Mouse (Mus musculus): ENCODE results near the gene Tcam1. TPM values are rescaled to one million over a fixed set of nuclear protein-coding genes. Genes with fewer than 3 reads are reported as not detected.

The Tcam1 gene
- total RNA-seq, 1 experiment: 1.0 TPM

DNA sequence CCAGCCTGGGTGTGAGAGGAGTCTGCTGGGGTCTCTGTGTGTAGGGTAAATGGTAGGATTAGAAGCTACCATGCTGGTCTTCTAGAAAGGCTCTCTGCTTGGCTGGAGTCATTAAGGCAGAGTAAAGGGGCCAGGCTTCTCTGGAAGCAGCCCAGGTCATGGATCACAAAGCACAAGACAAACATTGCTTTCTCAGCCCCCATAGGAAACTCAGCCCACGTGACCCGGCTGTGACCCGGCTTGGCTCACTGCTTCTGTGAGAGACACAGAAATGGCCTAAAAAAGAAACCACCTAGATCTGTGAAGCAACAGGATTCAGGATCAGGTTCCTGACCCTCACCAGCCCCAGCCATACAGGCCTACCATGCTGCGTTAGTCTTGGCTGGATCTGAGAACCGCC lies 48.4 kb downstream of the Tcam1 start:
- Histone ChIP-seq H3K9ac (ENCODE audit: insufficient read depth, low read depth, low read length, poor library complexity, severe bottlenecking) (no peak overlapping the region), H3K27ac (ENCODE audit: insufficient read depth, low read depth, low read length, poor library complexity, severe bottlenecking) (no peak overlapping the region), H3K9me3 (ENCODE audit: control insufficient read depth, insufficient read depth, low read depth, low read length) (no peaks in the 10 kb centered on the region), H3K4me1 (ENCODE audit: control insufficient read depth in 2 of 2, insufficient read depth in 2 of 2, low read length in 2 of 2, poor library complexity in 1 of 2) (peaks cover 0 to 5% of the 10 kb centered on the region in 2 experiments; a peak in 2 of 4 replicates), H3K4me3 (ENCODE audit: insufficient read depth in 1 of 2, low read depth in 1 of 2, low read length in 2 of 2, poor library complexity in 1 of 2, severe bottlenecking in 1 of 2) (no peak overlapping the region), H3K36me3 (ENCODE audit: control insufficient read depth, insufficient read depth, low read length, poor library complexity, severe bottlenecking) (no peaks in the 10 kb centered on the region)
- TF ChIP-seq HCFC1 (IDR thresholded peaks at IDR 0.05; ENCODE audit: borderline replicate concordance, insufficient read depth, low read length) (no peak), ZNF384 (IDR thresholded peaks at IDR 0.05; ENCODE audit: low read depth, low read length) (no peak)
- in situ Hi-C loops (cut with MboI; ENCODE audit: low sequenced_read_pairs in 2 of 2, unreplicated experiment in 2 of 2): no loop called here
- no peak for DNase-seq (ENCODE audit: low read depth, low spot score)

GRCm38 (mm10) chr11:106325566-106326206 lies 49.2 kb downstream of the Tcam1 start:
- peak; percentile 44 for DNase-seq (ENCODE audit: low read depth, low spot score)
- Histone ChIP-seq H3K36me3 (ENCODE audit: control insufficient read depth, insufficient read depth, low read length, poor library complexity, severe bottlenecking) (no peaks in the 10 kb centered on the region), H3K9me3 (ENCODE audit: control insufficient read depth, insufficient read depth, low read depth, low read length) (no peaks in the 10 kb centered on the region), H3K9ac (ENCODE audit: insufficient read depth, low read depth, low read length, poor library complexity, severe bottlenecking) (no peak overlapping the region), H3K4me1 (ENCODE audit: control insufficient read depth in 2 of 2, insufficient read depth in 2 of 2, low read length in 2 of 2, poor library complexity in 1 of 2) (peaks cover 0 to 5% of the 10 kb centered on the region in 2 experiments; a peak in 2 of 4 replicates), H3K27ac (ENCODE audit: insufficient read depth, low read depth, low read length, poor library complexity, severe bottlenecking) (no peak overlapping the region), H3K4me3 (ENCODE audit: insufficient read depth in 1 of 2, low read depth in 1 of 2, low read length in 2 of 2, poor library complexity in 1 of 2, severe bottlenecking in 1 of 2) (no peak overlapping the region)
- TF ChIP-seq ZC3H11A (IDR thresholded peaks at IDR 0.05; ENCODE audit: borderline replicate concordance, low read depth, low read length) (0 out of 2 replicates have a peak, but pooled peaks have one; percentile 14), MAFK (IDR thresholded peaks at IDR 0.05; ENCODE audit: insufficient read depth, low read depth, low read length) (no peak)
- in situ Hi-C loops (cut with MboI; ENCODE audit: low sequenced_read_pairs in 2 of 2, unreplicated experiment in 2 of 2): no loop called here

DNA sequence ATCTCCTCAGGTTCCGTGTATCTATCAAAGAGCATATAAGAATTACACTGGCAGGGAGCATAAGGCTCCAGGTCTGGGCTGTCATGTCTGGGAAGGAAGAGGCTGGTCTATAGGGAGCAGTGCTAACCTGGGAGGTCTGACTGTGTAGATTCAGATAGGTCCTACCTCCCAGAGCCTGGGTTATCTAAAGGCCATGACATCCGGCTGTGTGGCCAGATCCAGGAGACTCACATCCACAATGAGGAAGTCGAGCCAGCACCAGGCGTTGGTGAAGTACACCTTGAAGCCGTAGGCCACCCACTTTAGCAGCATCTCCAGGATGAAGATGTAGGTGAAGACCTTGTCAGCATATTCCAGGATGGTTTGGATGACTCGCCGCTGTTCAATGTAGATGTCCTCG lies 50.0 kb downstream of the Tcam1 start:
- no peaks in the 10 kb centered on the region for H3K9me3 ChIP-seq (ENCODE audit: control insufficient read depth, insufficient read depth, low read depth, low read length)
- H3K4me1 ChIP-seq (ENCODE audit: control insufficient read depth in 2 of 2, insufficient read depth in 2 of 2, low read length in 2 of 2, poor library complexity in 1 of 2): peaks cover 0 to 5% of the 10 kb centered on the region in 2 experiments; a peak in 2 of 4 replicates
- no peak overlapping the region for H3K9ac ChIP-seq (ENCODE audit: insufficient read depth, low read depth, low read length, poor library complexity, severe bottlenecking)
- no peak overlapping the region for H3K27ac ChIP-seq (ENCODE audit: insufficient read depth, low read depth, low read length, poor library complexity, severe bottlenecking)
- in situ Hi-C loops (cut with MboI; ENCODE audit: low sequenced_read_pairs in 2 of 2, unreplicated experiment in 2 of 2): no loop called here
- no peak for TF ChIP-seq ZC3H11A (IDR thresholded peaks at IDR 0.05; ENCODE audit: borderline replicate concordance, low read depth, low read length)
- TF ChIP-seq HCFC1 (IDR thresholded peaks at IDR 0.05; ENCODE audit: borderline replicate concordance, insufficient read depth, low read length): no peak
- no peak for TF ChIP-seq CHD2 (IDR thresholded peaks at IDR 0.05; ENCODE audit: low read depth, low read length)
- TF ChIP-seq ZNF384 (IDR thresholded peaks at IDR 0.05; ENCODE audit: low read depth, low read length): no peak
- TF ChIP-seq MAFK (IDR thresholded peaks at IDR 0.05; ENCODE audit: insufficient read depth, low read depth, low read length): no peak
- H3K36me3 ChIP-seq (ENCODE audit: control insufficient read depth, insufficient read depth, low read length, poor library complexity, severe bottlenecking): no peaks in the 10 kb centered on the region
- no peak for DNase-seq (ENCODE audit: low read depth, low spot score)
- H3K4me3 ChIP-seq (ENCODE audit: insufficient read depth in 1 of 2, low read depth in 1 of 2, low read length in 2 of 2, poor library complexity in 1 of 2, severe bottlenecking in 1 of 2): no peak overlapping the region

DNA sequence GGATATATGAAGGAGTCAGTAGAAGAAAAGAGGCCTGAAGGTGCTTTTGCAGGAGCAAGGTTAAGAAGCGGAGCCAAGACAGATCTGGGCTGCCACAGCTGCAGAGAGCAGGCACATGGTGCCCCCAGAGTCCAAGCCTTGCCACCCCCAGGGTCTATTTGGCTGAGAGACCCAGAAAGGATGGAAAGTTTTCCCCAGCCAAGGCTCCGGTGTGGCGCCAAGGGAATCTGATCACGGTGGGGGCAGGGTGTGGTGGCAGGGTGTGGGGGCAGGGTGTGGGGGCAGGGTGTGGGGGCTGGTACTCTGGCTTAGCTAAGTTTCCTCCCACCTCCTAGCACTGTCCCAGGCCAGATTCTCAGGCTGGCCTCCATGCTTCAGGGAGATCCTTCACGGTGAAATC lies 52.0 kb downstream of the Tcam1 start:
- TF ChIP-seq ZC3H11A (IDR thresholded peaks at IDR 0.05; ENCODE audit: borderline replicate concordance, low read depth, low read length): no peak
- no peak for TF ChIP-seq MAFK (IDR thresholded peaks at IDR 0.05; ENCODE audit: insufficient read depth, low read depth, low read length)
- no peak for TF ChIP-seq ZNF384 (IDR thresholded peaks at IDR 0.05; ENCODE audit: low read depth, low read length)
- TF ChIP-seq HCFC1 (IDR thresholded peaks at IDR 0.05; ENCODE audit: borderline replicate concordance, insufficient read depth, low read length): no peak
- TF ChIP-seq CHD2 (IDR thresholded peaks at IDR 0.05; ENCODE audit: low read depth, low read length): no peak
- H3K9ac ChIP-seq (ENCODE audit: insufficient read depth, low read depth, low read length, poor library complexity, severe bottlenecking): no peak overlapping the region
- H3K4me3 ChIP-seq (ENCODE audit: insufficient read depth in 1 of 2, low read depth in 1 of 2, low read length in 2 of 2, poor library complexity in 1 of 2, severe bottlenecking in 1 of 2): no peak overlapping the region
- peaks cover 0 to 5% of the 10 kb centered on the region in 2 experiments; a peak in 2 of 4 replicates for H3K4me1 ChIP-seq (ENCODE audit: control insufficient read depth in 2 of 2, insufficient read depth in 2 of 2, low read length in 2 of 2, poor library complexity in 1 of 2)
- no peak overlapping the region for H3K27ac ChIP-seq (ENCODE audit: insufficient read depth, low read depth, low read length, poor library complexity, severe bottlenecking)
- in situ Hi-C loops (cut with MboI; ENCODE audit: low sequenced_read_pairs in 2 of 2, unreplicated experiment in 2 of 2): no loop called here
- no peak for DNase-seq (ENCODE audit: low read depth, low spot score)
- H3K9me3 ChIP-seq (ENCODE audit: control insufficient read depth, insufficient read depth, low read depth, low read length): no peaks in the 10 kb centered on the region
- no peaks in the 10 kb centered on the region for H3K36me3 ChIP-seq (ENCODE audit: control insufficient read depth, insufficient read depth, low read length, poor library complexity, severe bottlenecking)

DNA sequence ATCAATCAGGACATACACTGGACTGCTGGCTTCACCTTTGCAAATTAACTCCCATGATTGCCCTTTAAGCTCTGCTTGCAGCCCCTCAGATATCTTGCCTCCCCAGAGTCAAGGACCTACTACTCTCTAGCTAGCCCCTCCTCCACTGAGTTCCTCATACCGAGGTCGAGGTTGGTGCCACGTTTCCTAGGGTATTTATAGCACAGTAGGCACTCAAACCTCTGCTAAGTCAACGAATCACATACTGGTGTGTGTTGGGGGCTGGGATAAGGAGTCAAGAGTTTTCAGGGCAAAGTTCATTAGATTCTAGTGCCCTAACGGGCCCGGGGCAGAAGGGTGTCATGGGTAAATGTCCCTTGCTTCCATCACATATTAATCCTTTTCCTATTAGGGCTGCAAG lies 52.7 kb downstream of the Tcam1 start:
- Histone ChIP-seq H3K9me3 (ENCODE audit: control insufficient read depth, insufficient read depth, low read depth, low read length) (no peaks in the 10 kb centered on the region), H3K27ac (ENCODE audit: insufficient read depth, low read depth, low read length, poor library complexity, severe bottlenecking) (no peak overlapping the region), H3K4me3 (ENCODE audit: insufficient read depth in 1 of 2, low read depth in 1 of 2, low read length in 2 of 2, poor library complexity in 1 of 2, severe bottlenecking in 1 of 2) (no peak overlapping the region), H3K36me3 (ENCODE audit: control insufficient read depth, insufficient read depth, low read length, poor library complexity, severe bottlenecking) (no peaks in the 10 kb centered on the region), H3K4me1 (ENCODE audit: control insufficient read depth in 2 of 2, insufficient read depth in 2 of 2, low read length in 2 of 2, poor library complexity in 1 of 2) (peaks cover 0 to 7% of the 10 kb centered on the region in 2 experiments; a peak in 2 of 4 replicates), H3K9ac (ENCODE audit: insufficient read depth, low read depth, low read length, poor library complexity, severe bottlenecking) (no peak overlapping the region)
- no peak for TF ChIP-seq CHD2 (IDR thresholded peaks at IDR 0.05; ENCODE audit: low read depth, low read length)
- in situ Hi-C loops (cut with MboI; ENCODE audit: low sequenced_read_pairs in 2 of 2, unreplicated experiment in 2 of 2): no loop called here
- no peak for DNase-seq (ENCODE audit: low read depth, low spot score)

Data from ES-E14 (cell line).